Mouse (Mus musculus) gastrocnemius, postnatal 25 days (tissue): Measurements from ENCODE around the gene Otp. TPM values are rescaled to one million over a fixed set of nuclear protein-coding genes. Genes with fewer than 3 reads are reported as not detected.
A peak's percentile ranks its signal among the peaks of the same experiment; 100 is the strongest.

Experiments
- DNase-seq: peaks from one replicate; pipeline ENCODE4 v3.0.0; 2022
- long read RNA-seq, 2 experiments: library from polyadenylated mRNA; stranded (forward); transcript quantifications; one replicate each; pipeline ENCODE4 v2.0.0; 2021
- total RNA-seq, 2 experiments: library from RNA; stranded (reverse); gene quantifications; 1 replicate in 1 of 2; 2 replicates in 1 of 2; pipeline ENCODE4 v1.2.3; 2021

Otp gene
- not detected for total RNA-seq
- long read RNA-seq, experiment 1, result 0 reads
- long read RNA-seq, experiment 2, result 0 reads

DNA sequence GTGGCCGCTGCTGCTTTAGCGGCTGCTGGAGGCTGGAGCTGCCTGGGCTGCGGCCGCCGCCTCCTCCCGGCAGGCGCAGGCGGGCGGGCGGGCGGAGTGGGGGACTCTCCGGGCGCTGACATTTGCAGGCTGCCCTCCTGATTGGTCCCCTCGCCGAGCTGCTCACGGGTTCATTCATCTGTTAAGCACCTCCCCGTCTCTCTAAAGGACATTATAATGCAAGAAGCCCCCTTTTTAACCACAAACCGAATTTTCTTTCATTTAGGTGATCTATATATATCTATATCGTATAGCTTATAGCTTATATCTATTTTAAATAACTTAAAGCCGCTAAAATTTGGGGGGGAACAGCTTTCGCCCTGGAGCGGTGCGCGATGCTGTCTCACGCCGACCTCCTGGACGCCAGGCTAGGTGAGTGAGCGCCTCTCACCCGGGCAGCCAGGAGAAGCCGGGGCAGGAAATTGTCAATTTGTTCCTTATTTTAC, at the start of gene Otp:
TSS of gene Otp (plus strand) at position 207 of the 485 bp plus-strand sequence.
- no peak for DNase-seq

DNA sequence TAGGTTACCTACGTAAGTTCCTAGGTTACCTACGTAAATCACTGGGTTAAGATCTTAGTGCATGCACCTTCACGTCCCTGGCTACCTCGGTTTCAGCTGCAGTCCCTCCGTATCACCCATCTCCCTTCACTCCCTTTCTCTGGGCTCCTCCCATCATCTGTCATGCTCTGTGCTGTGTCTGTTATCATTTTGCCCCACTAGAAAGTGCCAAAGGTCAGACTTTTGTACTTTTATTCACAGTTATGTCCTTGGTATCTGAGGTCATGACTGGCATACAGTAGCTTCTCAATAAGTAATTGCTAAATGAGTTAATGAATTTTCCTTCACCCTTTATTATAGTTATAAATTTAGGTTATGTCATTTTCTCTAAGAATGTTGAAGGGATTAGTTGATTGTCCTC, 49.0 kb upstream of the Otp start:
- DNase-seq, result no peak

DNA sequence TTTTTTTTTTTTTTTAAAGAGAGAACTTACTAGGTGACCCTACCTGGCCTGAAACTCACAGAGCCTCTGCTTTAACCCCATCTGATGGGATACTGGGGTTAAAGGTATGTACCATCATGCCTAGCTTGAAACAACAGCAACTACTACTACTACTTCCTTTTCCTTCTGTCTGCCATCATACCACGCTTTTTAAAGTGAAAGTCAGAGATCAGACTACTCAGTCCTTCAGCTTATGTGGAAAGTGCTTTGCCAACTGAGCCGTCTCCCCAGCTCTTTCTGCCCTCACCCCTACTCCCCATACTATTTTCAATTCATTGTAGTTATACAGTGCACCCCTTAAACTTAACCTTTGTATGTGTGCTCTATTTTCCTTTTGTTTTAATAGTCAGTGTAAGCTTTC, 48.4 kb upstream of the Otp start:
- DNase-seq, result no peak

DNA sequence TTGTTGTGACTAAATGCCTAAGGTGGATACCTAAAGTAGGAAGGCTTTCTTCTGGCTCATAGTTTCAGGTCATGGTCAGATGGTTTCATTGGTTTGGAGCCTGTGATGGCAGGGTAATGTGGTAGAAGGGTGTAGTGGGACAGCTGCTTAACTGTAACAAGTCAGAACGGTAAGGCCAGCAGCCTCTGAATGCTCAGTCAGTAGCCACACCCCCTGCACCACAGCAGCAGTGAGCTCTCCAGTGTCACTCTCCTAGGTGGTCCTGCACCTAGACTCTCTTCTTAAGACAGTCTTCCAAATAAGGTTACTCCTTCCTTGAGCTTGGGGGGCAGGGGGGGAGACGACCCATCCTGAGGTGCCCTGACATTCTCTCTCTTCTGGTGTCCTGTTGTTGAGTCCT, 47.6 kb upstream of the Otp start:
- no peak for DNase-seq

DNA sequence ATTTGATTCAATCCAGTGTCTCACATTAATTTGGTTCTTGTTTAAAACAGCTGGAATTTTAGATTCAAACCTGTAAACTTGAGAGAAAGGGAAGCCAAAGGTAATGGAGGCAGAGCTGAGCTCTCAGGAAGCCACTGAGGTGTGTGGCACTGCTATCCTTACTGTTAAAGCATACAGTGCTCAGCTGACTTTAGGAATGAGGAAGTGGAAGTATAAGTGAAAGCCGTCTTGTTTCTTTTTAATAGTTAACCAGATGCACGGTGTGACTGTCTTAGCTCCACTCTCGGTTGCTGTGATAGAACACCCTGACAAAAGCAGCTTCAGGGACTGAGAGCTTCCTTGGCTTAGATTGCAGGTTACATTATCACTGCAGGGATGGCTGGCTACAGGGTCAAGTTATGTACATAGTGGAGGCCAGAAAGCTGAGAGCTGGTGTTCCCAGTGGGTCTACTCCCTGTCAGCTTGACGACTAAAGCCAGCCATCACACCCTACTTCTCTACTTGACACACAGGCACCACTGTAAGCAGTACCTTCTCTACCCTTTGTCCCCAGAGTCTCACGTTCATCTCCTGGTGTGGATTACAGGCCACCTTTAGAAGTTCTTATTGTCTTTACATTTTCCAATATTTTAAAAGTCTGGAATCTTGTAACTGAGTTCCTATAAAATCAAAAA, 37.2 kb upstream of the Otp start:
- DNase-seq, result no peak

DNA sequence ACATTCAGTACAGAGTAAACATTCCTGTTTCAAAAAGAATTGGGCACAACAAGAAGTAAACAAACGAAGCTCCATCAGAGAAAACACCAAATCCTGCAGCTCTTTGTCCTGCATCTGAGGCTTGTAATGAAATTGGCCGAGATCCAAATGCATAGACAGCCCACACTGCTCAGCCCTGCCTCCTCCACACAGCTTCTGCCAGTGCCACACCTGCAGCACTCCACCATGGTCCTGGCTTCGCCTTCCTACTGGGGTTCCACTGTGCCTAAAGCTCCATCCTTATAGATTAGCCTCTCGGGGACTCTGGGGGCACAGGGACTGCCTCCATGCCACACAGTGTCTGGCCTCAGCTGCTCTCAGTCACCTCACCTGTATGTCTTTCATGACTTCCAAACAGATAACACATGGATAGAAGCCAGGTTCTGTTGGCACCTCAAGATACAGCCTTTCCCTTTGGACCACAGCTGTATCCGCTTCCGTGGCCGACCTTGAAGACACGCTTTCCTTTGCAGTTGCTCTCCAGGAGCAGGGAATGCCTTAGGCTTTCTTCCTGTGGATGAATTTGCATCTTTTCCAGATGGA, 36.6 kb upstream of the Otp start:
- DNase-seq, result peak; percentile 10

DNA sequence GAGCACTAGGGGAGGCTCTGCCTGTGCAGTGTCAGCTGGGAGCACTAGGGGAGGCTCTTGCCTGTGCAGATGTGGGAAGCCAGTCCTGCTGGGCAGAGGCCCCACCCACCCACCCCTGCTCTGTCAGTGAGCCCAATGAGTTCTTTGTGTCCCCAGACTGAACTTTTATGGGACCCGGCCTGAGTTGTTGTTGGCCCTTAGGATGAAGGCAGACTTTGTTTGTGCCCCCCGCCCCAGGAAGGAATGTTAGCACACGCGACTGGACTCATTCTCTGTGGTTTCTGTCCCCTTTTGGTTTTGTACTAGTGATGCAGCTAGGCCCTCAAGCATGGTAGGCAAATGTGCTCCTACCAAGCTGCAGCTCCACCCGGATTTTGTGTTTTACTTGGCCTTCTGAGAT, 32.2 kb upstream of the Otp start:
- no peak for DNase-seq

DNA sequence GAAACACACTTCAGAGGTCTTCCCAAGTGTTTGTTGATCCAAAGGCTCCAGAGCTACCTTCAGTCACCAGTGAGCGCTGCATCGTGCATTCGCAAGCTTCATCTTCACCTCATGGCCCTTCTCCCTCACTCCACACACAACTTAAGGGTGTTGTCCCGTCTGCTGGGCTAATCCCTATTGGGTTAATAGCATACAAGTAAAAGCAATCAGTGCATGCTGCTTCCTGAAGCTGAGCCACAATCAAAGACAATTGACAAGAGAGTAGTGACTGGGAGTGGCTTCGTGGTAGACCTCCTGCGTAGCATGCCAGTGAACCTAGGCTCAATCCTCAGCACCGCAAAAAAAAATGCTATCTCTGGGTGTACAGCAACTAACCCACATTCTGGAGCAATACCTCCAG, 27.5 kb upstream of the Otp start:
- no peak for DNase-seq

DNA sequence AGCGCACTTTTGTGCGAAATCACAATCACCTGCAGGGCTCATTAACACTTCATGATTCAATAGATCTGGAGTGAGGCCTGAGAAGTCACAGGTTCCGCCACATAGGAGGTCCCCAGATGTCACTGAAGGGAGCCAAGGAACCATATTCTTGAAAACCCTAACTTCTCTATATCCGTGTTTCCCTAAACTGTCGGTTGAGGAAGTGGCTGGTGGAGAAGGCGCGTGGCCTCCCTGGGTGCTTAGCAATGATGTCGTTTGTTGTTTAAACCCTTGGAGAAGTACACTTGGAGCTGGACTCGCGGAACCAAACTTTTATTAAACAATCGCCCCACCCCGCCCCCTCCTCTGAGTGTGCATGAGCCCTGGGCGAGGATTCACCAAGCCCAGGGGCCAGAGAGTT, 26.1 kb upstream of the Otp start:
- DNase-seq, result no peak

DNA sequence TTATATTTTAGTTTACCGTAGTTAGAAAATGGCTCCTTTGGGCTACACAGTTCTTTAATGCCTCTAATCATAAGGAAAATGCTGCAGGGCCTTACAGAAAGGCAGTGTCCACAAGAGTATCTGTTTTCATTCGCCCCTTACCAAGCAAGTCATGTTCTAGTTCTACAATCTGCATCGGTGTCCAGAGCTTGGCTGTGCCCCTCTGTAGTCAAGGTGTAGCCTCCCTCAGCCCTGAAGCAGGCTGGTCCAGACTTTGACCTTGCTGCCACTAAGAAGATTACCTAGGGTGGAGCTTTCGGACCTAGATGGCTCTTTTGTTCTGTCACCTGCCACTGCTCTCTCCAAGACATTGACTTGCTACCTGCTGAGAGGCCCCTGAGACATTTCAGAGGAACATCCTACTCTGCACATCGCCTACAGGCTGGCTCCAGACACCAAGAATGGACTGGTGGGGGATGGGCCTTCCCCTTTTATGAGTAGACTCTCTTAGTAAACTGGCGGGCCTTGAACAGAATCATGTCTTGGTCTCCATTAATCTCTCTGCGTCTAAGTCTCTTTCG, 17.3 kb upstream of the Otp start:
- DNase-seq, result no peak

DNA sequence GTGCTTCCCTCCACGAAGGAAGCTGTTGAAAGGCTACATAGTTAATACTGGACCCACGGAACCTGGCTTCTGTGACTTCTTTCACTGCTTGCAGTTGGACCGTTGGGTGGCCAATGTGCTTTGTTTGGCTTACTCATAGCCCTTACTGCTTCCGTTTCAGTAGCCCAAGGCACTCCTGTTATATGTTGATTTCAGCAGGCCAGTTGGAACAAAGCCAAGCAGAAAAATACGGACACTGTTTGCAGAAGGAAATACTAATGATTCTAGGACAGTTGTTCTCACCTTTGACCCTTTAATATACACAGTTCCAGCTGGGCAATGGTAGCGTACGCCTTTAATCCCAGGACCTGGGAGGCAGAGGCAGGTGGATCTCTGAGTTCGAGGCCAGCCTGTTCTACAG, 16.1 kb upstream of the Otp start:
- no peak for DNase-seq

DNA sequence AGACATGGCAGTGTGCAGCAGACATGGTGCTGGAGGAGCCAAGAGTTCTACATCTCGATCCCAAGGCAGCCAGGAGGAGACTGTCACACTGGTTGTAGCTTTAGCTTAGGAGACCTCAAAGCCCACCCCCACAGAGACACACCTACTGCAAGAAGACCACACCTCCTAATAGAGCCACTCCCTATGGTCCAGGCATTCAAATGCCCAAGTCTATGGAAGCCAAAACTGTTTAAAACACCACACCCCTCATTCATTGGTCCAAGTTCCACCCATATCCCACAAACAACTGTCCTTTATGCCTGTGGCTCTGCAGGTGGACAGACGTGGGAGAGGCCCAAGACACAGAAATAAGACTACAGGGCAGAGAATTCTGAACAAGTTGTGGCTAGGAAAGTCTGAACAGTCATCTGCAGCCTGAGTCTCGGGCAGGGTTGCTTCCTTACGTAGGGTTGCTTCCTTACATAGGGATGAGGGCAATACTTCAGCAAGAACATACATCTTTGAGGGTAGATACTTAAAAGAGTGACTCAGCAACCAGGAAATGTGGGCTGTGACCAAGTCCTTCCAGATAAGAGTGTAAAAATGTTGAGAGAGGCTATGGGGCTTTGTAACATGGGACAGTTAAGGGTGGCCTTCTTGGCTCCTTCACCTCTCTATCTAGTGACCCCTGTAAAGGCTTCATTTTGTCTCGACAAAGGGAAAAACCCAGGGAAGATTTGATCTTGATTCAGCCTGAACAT, 12.7 kb upstream of the Otp start:
- DNase-seq, result no peak

DNA sequence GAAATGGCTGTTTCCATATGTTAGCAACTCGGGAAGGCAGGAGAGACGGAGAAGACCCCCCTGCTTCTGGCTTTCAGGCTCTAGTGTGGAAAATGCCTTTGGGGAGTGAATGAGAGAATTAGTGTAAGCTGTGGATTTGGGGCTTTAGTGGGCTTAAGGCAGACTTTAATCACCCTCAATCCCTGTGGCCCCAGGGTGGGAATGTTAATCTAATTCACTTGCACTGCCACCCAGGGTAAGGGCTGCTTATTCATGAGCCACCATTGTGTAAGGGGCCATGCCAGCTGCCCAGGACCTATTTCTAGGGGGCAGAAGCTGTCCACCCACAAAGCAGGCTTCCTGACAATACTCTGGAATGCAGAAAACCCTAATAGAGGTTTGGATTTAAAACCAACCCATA, 8.5 kb upstream of the Otp start:
- no peak for DNase-seq

DNA sequence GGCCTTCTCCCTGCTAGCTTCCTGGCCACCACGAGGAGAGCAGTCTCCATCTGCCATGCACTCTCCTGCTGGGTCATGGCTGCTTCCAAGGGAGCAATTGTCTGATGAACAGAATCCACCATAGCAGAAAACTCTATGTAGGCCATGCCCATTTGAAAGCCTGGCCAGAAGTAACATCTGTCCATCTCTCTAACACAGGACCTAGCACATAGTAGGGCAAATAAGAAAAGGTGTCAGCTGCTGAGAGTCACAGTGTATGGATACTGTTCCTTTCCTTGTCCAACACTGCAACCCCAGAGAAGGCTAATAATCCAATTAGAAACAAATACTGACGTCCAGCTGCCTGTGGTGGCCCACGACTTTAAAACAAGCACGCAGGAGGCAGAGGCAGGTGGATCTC, 7.6 kb upstream of the Otp start:
- no peak for DNase-seq

DNA sequence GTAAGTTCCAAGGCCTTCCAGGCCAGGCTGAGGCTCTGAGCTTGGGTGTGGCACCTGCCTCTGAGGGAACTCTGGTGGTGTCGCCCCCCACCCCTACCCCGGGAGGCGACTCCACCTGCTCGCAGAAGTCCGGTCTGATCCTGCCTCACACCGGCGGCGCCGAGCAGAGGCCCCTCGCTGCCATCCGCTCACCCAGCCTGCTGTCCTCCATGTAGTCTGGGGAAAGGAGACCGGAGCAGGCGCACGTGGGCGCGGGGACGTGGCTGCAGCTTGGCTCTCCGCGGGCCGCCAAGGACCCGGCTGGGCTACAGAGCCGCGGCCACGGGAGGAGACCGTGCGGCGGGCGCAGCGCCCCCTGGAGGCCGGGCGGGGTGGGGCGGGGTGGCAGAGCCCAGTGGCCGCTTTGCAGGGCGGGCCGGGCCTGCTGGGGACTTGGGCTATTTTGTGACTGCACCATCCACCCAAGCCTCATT, 6.9 kb upstream of the Otp start:
- peak; percentile 36 for DNase-seq

DNA sequence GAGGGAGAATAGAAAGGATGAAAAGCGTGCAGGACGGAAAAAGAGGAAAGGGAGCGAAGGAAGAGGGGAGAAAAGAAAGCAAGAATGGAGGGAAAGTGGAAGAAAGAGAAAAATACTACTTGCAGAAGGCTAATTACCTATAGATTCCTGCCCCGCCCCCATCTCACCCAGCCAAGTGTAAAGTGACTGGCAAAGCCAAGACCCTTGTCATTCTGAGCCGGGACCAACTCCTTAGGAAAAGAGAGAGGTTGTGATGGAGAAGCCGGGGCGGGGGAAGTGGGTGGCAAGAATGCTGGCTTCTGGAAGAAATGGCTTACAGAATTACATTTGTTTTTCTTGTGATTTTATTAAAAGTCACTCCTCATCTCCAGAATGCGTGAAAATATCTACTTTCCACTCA, 5.9 kb upstream of the Otp start:
- no peak for DNase-seq

DNA sequence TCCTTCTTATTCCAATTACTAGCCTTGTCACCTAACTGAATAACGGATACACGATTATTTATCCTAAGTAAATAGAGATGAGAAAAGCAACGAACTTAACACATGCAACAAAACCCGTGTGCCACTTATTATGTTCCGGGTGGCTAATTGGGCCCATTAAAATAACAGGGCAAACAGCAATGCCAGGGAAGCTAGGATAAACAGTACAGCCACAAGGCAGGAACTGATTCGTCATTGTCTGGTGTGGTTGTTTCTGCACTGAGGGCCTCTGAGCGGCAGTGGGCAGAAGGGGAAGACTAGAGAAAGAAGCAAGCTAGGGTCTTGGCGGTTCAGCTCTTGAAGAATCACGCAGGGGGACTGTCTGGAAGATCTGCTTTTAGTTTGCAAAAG, 5.3 kb upstream of the Otp start:
- no peak for DNase-seq

DNA sequence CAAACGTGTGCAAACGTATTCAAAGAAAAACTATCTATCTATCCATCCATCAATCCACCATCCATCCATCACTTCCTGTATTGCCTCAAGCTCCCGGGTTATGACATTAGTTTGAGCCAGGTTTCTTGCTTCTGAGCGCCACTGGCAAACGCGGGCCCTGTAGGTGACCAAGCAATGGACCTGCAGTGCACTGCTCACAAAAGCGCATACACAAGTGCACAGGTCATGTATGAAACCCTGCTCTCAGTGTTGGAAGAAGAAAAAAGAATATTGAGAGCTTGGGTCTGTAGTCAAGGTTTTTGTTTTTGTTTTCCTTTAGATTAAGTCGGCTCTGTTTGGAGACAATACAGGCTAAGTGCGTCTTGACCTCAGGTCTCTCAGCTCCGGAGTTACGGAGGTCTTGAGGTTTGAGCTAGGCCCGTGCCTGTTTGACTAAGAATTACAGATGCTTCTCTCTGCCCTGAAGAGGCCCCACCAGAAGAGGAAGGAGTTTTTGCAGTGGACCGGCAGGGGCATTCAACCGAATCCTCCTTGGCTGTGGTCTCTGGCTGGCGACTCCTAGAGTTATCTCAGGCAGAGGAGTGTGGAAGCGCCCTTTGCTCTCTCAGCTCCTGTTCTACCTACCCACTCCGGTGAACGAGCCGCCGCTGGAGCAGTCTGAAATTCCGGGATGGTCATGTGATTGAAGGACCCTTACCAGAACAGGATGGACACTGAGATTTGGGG, 4.8 kb upstream of the Otp start:
- no peak for DNase-seq

DNA sequence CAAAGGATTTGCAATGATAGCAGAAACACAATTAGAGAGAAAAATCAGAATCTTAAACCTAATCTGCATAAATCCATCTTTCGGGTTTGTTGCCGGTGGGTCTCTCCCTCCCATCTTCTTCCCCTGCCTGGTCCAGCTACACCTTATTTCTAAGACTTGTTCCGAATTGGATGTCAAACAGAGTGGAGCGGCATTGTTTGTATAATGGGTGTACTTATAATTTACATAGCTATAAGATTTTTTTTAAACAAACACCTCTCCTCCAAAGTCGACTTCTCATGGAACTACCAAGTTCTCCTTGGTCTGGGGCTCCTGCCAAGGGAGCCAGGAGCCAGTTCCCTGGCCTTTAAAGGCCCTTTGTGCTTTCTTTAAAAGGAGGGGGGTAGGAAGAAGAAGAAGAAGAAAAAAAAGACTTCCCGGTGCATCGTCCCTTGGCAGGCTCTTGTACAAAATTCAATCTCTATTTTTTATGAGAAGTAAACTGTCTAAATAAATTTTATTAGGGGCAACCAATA, 3.5 kb upstream of the Otp start:
- DNase-seq, result no peak

DNA sequence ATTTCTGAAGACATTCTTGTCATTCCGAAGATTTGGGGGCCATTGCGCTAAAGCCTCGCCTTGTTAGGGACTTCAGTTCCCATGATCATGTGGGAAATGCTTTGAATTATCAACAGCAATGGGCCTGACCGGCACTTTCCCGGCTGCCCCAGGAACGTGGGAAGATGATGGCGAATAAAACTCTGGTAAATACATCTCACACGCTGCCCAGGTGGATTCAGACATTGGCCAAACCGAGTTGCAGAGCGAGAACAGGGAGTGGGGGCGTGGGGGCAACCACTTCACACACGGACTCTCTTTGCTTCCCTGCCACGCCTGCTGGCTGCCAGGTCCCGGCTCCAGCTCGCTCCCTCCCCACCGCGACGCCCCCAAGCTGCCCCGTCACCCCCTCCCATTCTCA, 3.0 kb upstream of the Otp start:
- DNase-seq, result no peak

DNA sequence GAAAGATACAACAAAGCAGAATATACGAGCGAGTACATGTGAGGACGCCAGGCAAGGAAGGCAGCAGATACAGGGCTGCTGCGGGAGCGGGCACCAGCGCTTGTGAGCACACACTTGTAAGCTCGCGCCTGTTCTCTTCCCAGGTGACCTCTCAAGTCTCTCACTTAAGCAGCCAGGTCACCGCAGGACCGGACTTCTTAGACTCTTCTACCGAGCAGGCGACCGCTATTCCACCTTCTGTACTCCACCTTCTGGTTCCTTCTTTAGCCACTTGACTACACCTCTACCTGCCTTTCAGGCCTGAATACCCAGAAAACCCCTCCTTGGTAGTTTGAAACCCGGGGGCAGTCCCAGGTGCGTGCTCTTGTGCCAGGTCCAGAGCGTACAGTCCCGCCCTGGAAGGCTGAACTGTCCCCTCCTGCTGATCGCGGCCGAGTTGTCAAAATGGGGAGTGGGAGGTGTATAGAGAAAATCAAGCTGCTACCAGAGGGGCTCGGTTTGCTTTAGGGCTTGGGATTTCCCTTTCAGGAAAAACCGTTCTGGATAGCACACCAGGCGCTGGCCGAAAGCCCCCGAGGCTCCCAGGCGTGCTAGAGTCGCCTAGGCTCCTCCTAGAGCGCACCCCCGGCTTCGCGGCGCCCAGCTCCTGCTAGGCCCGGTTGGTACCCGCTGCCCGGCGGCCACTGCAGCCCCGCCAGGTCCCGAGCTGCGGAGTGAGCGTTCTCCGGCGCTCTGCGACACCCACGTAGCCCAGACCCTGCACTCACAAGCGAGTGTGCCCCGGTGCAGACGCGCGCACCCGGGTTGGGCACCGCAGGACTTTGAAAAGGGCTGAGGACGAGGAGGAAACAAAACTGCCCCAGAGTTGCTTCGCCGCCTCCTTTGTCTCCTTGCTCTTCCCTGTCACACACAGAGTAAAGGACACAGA, 2.0 kb upstream of the Otp start:
- DNase-seq, result no peak
